Mouse (Mus musculus) kidney, embryonic 16.5 days (tissue): ENCODE measurements around the gene Ankrd27. TPM values are rescaled to one million over a fixed set of nuclear protein-coding genes. Genes with fewer than 3 reads are reported as not detected.

Experiments used
- ATAC-seq: fragments of 200-750 bp; cut with Nextera tagmentation; 2 replicates; pipeline ENCODE4 v1.8.0; 2017; ENCODE audit warnings: moderate TSS enrichment; ENCODE audit not compliant: low FRiP score, low TSS enrichment
- H3K27ac ChIP-seq: fragments of 300-500 bp; sonication (generic); 2 replicates; pipeline ENCODE4 v1.5.1; 2014; ENCODE audit warnings: low read length
- H3K27me3 ChIP-seq: fragments of 300-500 bp; sonication (generic); 2 replicates; pipeline ENCODE4 v1.6.1; 2014; ENCODE audit warnings: low read length, control low read depth, mixed read lengths; ENCODE audit not compliant: insufficient read depth
- H3K36me3 ChIP-seq: fragments of 300-500 bp; sonication (generic); 2 replicates; pipeline ENCODE4 v1.6.1; 2014; ENCODE audit warnings: low read length, control low read depth, mixed read lengths; ENCODE audit not compliant: insufficient read depth
- H3K4me1 ChIP-seq: fragments of 300-500 bp; sonication (generic); 2 replicates; pipeline ENCODE4 v1.6.1; 2014; ENCODE audit warnings: low read length, control low read depth, mixed read lengths; ENCODE audit not compliant: insufficient read depth
- H3K4me2 ChIP-seq: fragments of 300-500 bp; sonication (generic); replicated peaks from 2 replicates; pipeline ENCODE4 v1.6.1; 2014; ENCODE audit warnings: low read depth, low read length
- H3K4me3 ChIP-seq: fragments of 300-500 bp; sonication (generic); 2 replicates; pipeline ENCODE4 v1.5.1; 2014; ENCODE audit warnings: mild to moderate bottlenecking, low read length
- H3K9ac ChIP-seq: fragments of 300-500 bp; sonication (generic); replicated peaks from 2 replicates; pipeline ENCODE4 v1.6.1; 2014; ENCODE audit warnings: low read length
- H3K9me3 ChIP-seq: fragments of 300-500 bp; sonication (generic); 2 replicates; pipeline ENCODE4 v1.6.1; 2016; ENCODE audit warnings: low read length, control low read depth
- WGBS: fragments of 180-500 bp; shearing (Covaris S2); extraction: QIAGEN DNeasy Blood & Tissue Kit; methylation state at CpG from one replicate; pipeline ENCODE4 v1.1.7; 2014; 5-methylcytosine and 5-hydroxymethylcytosine counted together
- polyA plus RNA-seq: library from polyadenylated mRNA; unstranded; fragments of >200 nt; fragmentation: Nextera tagmentation; extraction: Ambion mirVana; gene quantifications from 2 replicates; pipeline ENCODE4 v1.2.1, GENCODE M21; 2015

Gene Ankrd27
- polyA plus RNA-seq: 37.1 and 37.7 TPM in 2 replicates

DNA sequence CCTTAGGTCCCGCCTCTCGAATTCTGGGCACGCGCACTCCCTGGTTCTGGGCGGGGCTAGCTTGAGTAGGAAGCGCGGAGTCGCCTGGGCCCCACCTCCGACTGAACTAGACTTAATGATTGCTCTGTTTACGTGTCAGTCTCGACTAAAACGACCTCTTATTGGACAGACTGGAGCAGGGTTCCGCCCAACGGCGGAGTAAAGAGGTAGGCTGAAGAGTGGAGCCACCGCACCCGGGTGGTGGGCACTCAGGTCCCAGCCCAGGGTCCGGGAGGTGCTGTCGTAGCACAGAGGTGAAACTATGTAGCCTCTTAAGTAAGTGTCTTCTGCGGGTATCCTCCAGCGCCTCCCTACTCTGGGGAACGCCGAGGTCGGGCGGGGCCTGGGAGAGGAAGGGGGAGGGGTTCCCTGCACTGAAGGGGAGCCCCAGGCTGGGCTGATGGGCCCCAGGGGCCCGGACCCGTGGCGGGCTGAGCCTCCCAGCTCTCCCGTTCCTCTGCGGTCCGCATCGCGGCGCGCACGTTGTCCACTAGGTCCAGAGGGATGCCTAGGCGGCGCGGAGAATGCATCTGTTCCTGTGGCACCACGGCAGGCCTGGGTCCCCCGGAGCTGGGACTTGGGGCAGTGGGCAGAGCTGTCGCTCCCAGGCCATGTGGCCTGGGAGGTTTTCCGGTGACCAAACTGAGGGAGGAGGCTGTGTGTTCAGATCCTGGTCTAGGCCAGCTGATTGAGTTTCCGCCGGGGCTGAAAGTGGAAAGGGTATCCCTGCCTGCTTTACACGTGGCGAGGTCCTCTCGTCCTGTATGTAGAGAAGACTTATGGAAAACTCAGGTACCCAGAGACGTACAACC lies at the start of gene Ankrd27:
Gene Ankrd27, plus strand, starts transcription at position 190 of the 851 bp plus-strand sequence.
- peak; percentile 99 for ATAC-seq
- H3K4me2 ChIP-seq: peak within 1 kb of the TSS; percentile 100
- H3K27ac ChIP-seq: peak within 1 kb of the TSS; percentile 81
- peak within 1 kb of the TSS; percentile 86 for H3K9ac ChIP-seq
- peak within 1 kb of the TSS; percentile 92 for H3K4me3 ChIP-seq
- under 1% methylated on average over 49 of the region's 49 CpGs for WGBS
- H3K9me3 ChIP-seq: no peaks in the 10 kb centered on the region; the same call in 1 of the 2 replicates
- no peaks in the 10 kb centered on the region for H3K36me3 ChIP-seq
- peaks cover 31% of the 10 kb centered on the region for H3K27me3 ChIP-seq
- peaks cover 23% of the 10 kb centered on the region for H3K4me1 ChIP-seq

DNA sequence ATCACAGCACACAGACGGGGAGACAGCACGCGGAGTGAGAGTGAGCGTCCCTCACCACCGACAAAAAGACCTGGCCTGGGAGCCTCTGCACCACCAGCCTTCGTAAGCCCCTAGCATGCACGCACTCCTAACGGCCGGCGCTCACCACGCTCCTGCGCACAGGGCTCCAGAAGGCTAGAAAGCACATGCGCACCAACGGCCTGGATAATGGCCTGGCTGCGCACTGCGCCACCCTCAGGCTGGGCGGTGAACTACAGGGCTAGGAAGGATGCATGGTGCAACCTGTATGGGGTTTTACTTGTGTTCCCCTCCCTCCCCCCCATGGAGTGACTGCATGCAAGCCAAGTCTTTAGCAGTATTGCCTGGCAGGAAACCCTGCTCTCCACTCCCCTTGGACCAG lies 48.5 kb upstream of the Ankrd27 start, which contains the start of gene Tdrd12:
Gene Tdrd12, minus strand, starts transcription at position 184 of the 400 bp plus-strand sequence.
- Histone ChIP-seq H3K4me2 (no peak within 1 kb of the TSS), H3K9ac (no peak within 1 kb of the TSS), H3K4me3 (no peak within 1 kb of the TSS), H3K4me1 (no peaks in the 10 kb centered on the region), H3K27me3 (no peaks in the 10 kb centered on the region), H3K27ac (no peak within 1 kb of the TSS), H3K36me3 (no peaks in the 10 kb centered on the region), H3K9me3 (no peaks in the 10 kb centered on the region)
- 90% methylated on average over 17 of the region's 17 CpGs for WGBS
- no peak for ATAC-seq

GRCm38 (mm10) chr7:35545881-35546280 lies 40.2 kb upstream of the Ankrd27 start:
- no peaks in the 10 kb centered on the region for H3K27me3 ChIP-seq
- H3K36me3 ChIP-seq: peaks cover 31% of the 10 kb centered on the region
- H3K4me2 ChIP-seq: no peak overlapping the region
- no peak for ATAC-seq
- no peaks in the 10 kb centered on the region for H3K4me1 ChIP-seq
- no peak overlapping the region for H3K9ac ChIP-seq
- no peak overlapping the region for H3K4me3 ChIP-seq
- 37% methylated on average over 4 of the region's 4 CpGs for WGBS
- H3K9me3 ChIP-seq: no peaks in the 10 kb centered on the region
- no peak overlapping the region for H3K27ac ChIP-seq

GRCm38 (mm10) chr7:35553751-35554604 lies 32.1 kb upstream of the Ankrd27 start:
- Histone ChIP-seq H3K4me3 (peak overlapping the region; percentile 64), H3K4me1 (peaks cover 14% of the 10 kb centered on the region; the same call in 1 of the 2 replicates), H3K27me3 (no peaks in the 10 kb centered on the region), H3K4me2 (peak overlapping the region; percentile 94), H3K27ac (no peak overlapping the region), H3K9ac (no peak overlapping the region), H3K9me3 (no peaks in the 10 kb centered on the region), H3K36me3 (peaks cover 19% of the 10 kb centered on the region)
- ATAC-seq: no peak
- 72% methylated on average over 10 of the region's 10 CpGs for WGBS

DNA sequence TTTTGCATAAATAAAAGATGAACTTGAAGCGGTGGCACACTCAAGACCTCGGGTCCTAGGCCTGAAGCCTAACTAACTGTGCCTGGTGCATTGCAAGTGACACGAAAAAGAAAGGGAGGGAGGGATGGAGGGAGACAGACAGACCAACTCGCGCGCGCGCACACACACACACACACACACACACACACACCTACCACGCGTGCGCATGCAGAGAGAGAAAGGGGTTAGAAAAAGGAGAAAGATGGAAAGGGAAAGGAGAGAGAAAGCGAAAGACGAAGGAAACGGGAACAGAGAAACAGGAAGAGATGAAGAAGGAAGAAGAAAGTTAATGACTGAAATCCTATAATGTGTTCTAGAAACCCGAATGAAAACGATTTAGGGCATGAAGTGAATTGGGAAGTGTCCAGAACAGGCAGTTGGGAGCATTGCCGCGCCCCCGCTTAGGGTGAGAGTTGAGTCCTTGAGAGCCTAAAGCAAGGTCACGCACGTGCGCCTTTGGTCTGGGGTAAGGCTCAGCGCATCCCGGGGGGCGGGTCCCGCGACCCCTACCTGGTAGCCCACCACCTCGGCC lies 31.4 kb upstream of the Ankrd27 start:
- WGBS: 4% methylated on average over 28 of the region's 28 CpGs

GRCm38 (mm10) chr7:35555224-35556204 lies 30.5 kb upstream of the Ankrd27 start:
- ATAC-seq: peak; percentile 96
- Histone ChIP-seq H3K9me3 (no peaks in the 10 kb centered on the region), H3K4me2 (peak overlapping the region; percentile 94), H3K27me3 (no peaks in the 10 kb centered on the region), H3K27ac (peak overlapping the region; percentile 92), H3K9ac (peak overlapping the region; percentile 85), H3K4me3 (peak overlapping the region; percentile 64), H3K36me3 (peaks cover 9% of the 10 kb centered on the region), H3K4me1 (peaks cover 14% of the 10 kb centered on the region; the same call in 1 of the 2 replicates)
- under 1% methylated on average over 92 of the region's 93 CpGs for WGBS

More for the DNA sequence above, 31.4 kb upstream of the Ankrd27 start:
- Histone ChIP-seq H3K27me3 (no peaks in the 10 kb centered on the region), H3K4me2 (peak overlapping the region; percentile 94), H3K36me3 (peaks cover 14% of the 10 kb centered on the region), H3K9me3 (no peaks in the 10 kb centered on the region), H3K4me1 (peaks cover 14% of the 10 kb centered on the region; the same call in 1 of the 2 replicates), H3K27ac (peak overlapping the region; percentile 92), H3K4me3 (peak overlapping the region; percentile 64), H3K9ac (peak overlapping the region; percentile 85)
- ATAC-seq: peak; percentile 39

- Histone ChIP-seq H3K4me2 (peak within 1 kb of the TSS; percentile 94), H3K4me1 (peaks cover 14% of the 10 kb centered on the region; the same call in 1 of the 2 replicates), H3K4me3 (peak within 1 kb of the TSS; percentile 64), H3K36me3 (0 out of 2 replicates have a peak, but pooled peaks cover 2% of the 10 kb centered on the region), H3K9ac (peak within 1 kb of the TSS; percentile 85), H3K27me3 (no peaks in the 10 kb centered on the region), H3K9me3 (no peaks in the 10 kb centered on the region), H3K27ac (peak within 1 kb of the TSS; percentile 92)
- 72% methylated on average over 4 of the region's 4 CpGs for WGBS
- ATAC-seq: no peak
Observed at GRCm38 (mm10) chr7:35556205-35556603, 29.8 kb upstream of the Ankrd27 start, which contains the start of gene Nudt19. Gene Nudt19, minus strand, starts transcription at chr7:35556304.

DNA sequence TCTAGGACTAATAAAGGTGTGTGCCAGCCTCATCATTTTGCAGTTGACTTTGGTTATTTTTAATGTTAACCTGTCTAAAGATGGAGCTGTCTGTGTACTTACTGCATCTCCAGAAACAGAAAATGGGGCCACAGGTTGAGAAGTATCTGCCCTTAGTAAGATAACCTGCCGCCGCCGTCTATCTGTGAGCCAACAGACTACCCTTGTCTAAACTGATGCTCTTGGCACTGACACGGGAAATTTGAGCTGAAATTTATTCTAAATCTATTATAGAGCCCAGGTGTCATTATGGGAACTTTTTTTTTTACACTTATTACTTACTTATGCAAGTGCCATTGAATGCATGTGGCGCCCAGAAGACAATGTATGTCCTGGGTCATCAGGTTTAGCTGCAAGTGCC lies 29.1 kb upstream of the Ankrd27 start:
- H3K27ac ChIP-seq: no peak overlapping the region
- no peak overlapping the region for H3K4me3 ChIP-seq
- no peaks in the 10 kb centered on the region for H3K9me3 ChIP-seq
- H3K36me3 ChIP-seq: no peaks in the 10 kb centered on the region
- peaks cover 14% of the 10 kb centered on the region; the same call in 1 of the 2 replicates for H3K4me1 ChIP-seq
- WGBS: 88% methylated on average over 5 of the region's 5 CpGs
- no peaks in the 10 kb centered on the region for H3K27me3 ChIP-seq
- H3K9ac ChIP-seq: no peak overlapping the region
- ATAC-seq: no peak
- no peak overlapping the region for H3K4me2 ChIP-seq
